Mouse (Mus musculus) monocyte, adult 5-6 weeks (primary cell): ENCODE results near the gene Fyco1. TPM values are rescaled to one million over a fixed set of nuclear protein-coding genes. Genes with fewer than 3 reads are reported as not detected.
"Not testable (repeated sequence)": the region's sequence is repeated elsewhere in the genome, so short reads cannot be mapped to it uniquely, and the experiment has no call there.

ENCODE experiments used
- ATAC-seq: fragments of 153-309, 156-312 bp; replicated peaks from 2 replicates; pipeline ENCODE4 v1.8.0; 2017; ENCODE audit warnings: mild to moderate bottlenecking; ENCODE audit not compliant: low TSS enrichment, insufficient number of reproducible peaks, severe bottlenecking, poor library complexity, low FRiP score
- total RNA-seq: library from RNA; stranded (forward); fragments of 200-1000, 200-491, 200-594 nt; gene quantifications from 3 replicates; pipeline ENCODE4 v1.2.3, GENCODE M21; 2017

Fyco1 gene
- total RNA-seq, 1 experiment from 2014 or later, result 30.4 TPM

- no peak for ATAC-seq
These were observed 93.1 kb downstream of the Fyco1 start for GRCm38 (mm10) chr9:123758645-123759044.

- no peak for ATAC-seq
These were observed 93.5 kb downstream of the Fyco1 start for GRCm38 (mm10) chr9:123758156-123758555.

- no peak for ATAC-seq
These were observed 94.4 kb downstream of the Fyco1 start for GRCm38 (mm10) chr9:123757326-123757725.

- no peak for ATAC-seq
These were observed 94.9 kb downstream of the Fyco1 start for GRCm38 (mm10) chr9:123756752-123757151.

GRCm38 (mm10) chr9:123754333-123754732, 97.4 kb downstream of the Fyco1 start:
- ATAC-seq, result 0 out of 2 replicates have a peak, but pooled peaks have one; percentile 50

GRCm38 (mm10) chr9:123749687-123750086, 102.0 kb downstream of the Fyco1 start:
- ATAC-seq, result not testable (repeated sequence)

- no peak for ATAC-seq
These were observed 110.9 kb downstream of the Fyco1 start for GRCm38 (mm10) chr9:123740799-123741198.

Other genes starting within 250 kb of the Fyco1 start
- 0.38 to 0.87 TPM (median 0.43 TPM) in 3 replicates for gene Slc6a20b, start 219.3 kb downstream of the Fyco1 start, total RNA-seq
- 0.32 to 2.3 TPM (median 0.67 TPM) in 3 replicates for gene Ccr9, start 173.5 kb downstream of the Fyco1 start, total RNA-seq
- 0.19 to 0.38 TPM in 2 of 3 replicates, not detected in the other for gene Slc6a20a, start 173.0 kb downstream of the Fyco1 start, total RNA-seq
- gene Lztfl1, start 134.2 kb downstream of the Fyco1 start, total RNA-seq, result 7.7 to 21.2 TPM (median 20.7 TPM) in 3 replicates
- gene Cxcr6, start 45.4 kb downstream of the Fyco1 start, total RNA-seq, result 0.78 to 1.9 TPM (median 1.3 TPM) in 3 replicates
- 0.19 to 0.49 TPM (median 0.21 TPM) in 3 replicates for gene Xcr1, start 10.1 kb upstream of the Fyco1 start, total RNA-seq
- 3.8 to 22.9 TPM (median 22.1 TPM) in 3 replicates for gene Ccr1, start 116.8 kb upstream of the Fyco1 start, total RNA-seq
- gene Ccr1l1, start 126.5 kb upstream of the Fyco1 start, total RNA-seq, result not detected in 3 replicates
- gene Ccr3, start 170.1 kb upstream of the Fyco1 start, total RNA-seq, result 1.6 to 124 TPM (median 118 TPM) in 3 replicates